Mouse (Mus musculus) heart, postnatal 14 days (tissue): ENCODE measurements around the gene Gm37240. TPM values are rescaled to one million over a fixed set of nuclear protein-coding genes. Genes with fewer than 3 reads are reported as not detected.
"Not testable (repeated sequence)": the region's sequence is repeated elsewhere in the genome, so short reads cannot be mapped to it uniquely, and the experiment has no call there.

ENCODE experiments used
- DNase-seq, 2 experiments: peaks; one replicate each; pipeline ENCODE4 v3.0.0; 2021 to 2022
- intact Hi-C: fragments of 180-260 bp; cut with DNase I; formaldehyde crosslinking; loops from one replicate; pipeline ENCODE4 v1.15.1; 2025
- total RNA-seq, 2 experiments: library from RNA; stranded (reverse); gene quantifications; 2 replicates each; pipeline ENCODE4 v1.2.3; 2021

Gm37240 gene
- total RNA-seq, 2 experiments from 2014 or later = 39.0 to 42.7 TPM

DNA sequence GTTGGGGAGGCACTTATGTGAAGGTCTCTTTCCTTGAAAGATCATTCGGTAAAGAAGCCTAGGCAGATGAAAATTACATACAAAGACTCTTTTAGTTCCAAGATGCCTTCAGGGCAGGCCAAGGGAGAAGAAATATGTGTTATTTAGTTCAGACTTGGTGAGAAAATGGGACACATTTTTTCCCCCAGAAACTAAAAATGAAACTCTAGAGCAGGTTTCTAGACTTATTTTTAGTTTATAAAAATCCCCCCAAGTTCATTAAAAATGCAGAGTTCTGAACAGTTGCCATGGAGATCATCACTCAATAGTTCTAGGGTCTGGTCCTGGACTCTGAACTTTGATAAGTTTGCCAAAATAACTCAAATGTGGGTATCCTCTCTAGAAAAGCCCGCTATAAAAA, 1226.9 kb downstream of the Gm37240 start:
- no peak for DNase-seq
- intact Hi-C loops = no loop called here

DNA sequence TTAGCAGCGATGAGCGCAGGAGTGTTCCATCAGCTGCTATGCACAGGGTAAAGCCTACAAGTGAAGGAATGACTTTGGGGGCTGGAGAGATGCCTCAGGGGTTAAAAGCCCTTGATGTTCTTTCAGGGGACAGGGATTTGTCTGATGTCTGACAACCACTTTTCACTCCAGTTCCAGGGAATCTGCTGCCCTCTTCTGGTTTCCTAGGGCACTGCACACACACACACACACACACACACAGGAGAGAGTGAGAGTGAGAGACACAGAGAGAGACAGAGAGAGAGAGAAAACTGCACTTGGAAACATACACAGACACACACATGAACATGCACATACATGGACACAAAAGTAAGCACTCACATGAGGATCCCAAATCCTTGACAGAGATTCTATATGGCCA, 1228.4 kb downstream of the Gm37240 start:
- no peak for DNase-seq
- intact Hi-C loops = no loop called here

DNA sequence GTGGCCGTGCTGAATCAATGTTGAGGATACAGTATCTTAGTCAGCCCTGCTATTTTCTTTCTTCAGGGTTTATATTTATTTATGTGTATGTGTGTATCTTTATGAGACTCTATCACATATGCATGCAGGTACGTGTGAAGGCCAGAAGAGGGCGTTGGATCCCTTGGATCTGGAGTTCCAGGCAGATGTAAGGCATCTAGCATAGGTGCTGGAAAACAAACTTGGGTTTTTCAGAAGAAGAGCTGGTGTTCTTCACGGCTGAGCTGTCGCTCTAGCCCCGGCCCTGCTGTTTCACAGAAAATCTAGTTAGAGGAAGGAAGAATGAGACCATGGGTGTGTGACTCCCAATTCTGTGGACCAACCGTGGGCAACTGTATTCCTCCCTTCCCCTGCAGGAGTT, 1229.3 kb downstream of the Gm37240 start:
- no peak for DNase-seq
- intact Hi-C loops = no loop called here

DNA sequence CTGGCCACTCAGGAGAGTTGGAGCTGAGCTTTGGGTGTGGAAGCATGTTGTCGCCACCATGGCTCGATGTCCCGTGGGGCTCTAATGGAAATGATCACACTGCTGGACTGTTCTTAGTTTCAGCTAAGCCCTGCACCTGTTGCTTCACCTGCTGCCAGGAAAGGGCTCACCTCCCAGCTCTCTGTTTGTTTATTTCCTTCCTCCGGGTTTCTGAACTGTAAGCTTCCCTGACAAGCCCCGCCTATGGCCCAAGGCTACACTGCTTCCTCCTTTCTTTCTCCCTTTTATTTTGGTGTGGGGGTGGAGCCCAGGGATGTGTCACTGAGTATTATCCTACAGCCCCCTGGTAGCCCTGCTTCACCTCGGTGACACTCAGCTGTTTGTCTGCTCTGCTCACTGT, 1230.1 kb downstream of the Gm37240 start:
- DNase-seq = no peak
- intact Hi-C loops = no loop called here

DNA sequence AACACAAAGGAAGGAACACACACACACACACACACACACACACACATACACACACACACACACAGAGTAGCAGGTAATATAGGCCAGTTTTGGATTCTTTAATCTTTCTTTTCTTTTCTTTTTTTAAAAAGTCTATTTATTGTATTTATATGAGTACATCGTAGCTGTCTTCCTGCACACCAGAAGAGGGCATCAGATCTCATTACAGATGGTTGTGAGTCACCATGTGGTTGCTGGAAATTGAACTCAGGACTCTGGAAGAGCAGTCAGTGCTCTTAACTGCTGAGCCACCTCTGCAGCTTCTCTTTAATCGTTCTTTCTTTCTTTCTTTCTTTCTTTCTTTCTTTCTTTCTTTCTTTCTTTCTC, 1231.5 kb downstream of the Gm37240 start:
- intact Hi-C loops, DNase-seq: not testable (repeated sequence)

DNA sequence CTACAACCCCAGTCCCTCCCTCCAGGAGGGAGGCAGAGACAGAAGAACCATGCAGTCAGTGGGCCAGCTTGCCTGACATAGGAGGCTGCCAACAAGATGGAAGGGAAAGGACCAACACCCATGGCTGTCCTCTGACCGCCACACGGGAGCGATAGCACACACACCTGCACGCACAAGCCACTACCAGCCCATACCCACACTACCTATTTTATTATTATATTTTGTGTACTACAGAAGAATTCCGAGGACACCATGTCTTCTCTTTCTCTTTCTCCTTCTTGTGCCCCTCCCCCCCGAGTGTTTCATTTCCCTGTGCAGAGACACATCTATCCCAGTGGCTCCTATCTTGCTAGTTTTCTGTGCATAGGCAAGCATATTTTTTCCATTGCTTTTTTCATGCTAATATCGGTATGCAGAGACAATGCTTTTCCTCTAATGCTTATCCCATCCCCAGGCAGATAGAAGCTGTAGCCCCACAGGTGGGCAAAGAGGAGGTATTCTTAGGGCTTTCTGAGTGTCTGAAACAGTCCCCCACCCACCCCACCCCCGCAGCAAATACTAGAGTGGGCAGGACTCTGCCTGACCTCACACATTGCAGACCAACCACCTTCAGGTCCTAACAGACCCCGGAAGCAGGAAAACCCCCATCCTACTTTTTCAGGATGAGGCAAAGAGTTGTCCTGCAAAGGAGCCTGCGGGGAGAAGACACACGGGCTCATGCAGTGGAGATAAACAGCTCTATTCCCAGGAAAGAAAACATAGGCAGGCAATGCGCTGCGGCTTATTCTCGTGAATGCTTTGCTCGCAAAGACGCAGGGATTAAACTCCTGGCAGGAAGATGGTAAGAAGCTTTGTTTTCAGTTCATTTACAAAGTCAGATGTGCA, 1232.2 kb downstream of the Gm37240 start:
- no peak for DNase-seq
- intact Hi-C loops = no loop called here

DNA sequence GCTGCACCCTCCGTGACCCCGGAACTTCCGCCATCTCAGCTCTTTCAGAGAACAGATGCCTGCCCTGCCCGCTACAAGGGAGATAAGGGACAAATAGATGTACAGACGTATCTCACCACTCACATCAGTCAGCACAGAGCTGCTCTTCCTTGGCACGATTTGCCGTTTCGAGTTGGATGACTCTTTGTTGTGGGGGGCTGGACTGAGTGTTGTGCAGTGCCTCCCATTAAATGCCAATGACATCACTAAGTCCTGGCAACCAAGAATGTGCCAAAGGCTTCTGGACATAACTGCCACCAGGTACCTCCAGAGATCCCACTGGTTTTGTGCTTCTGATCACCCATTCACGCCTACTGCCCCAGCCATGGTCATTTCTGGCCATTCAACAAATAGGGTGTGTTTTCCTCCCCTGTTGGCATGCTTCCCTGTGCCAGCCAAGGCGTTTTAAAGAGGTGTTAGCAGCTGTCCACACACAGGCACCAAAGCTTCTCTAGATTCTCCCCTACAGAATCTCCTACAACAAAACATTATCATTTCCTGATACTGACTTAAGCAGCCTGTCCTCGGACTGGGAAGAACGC, 1233.0 kb downstream of the Gm37240 start:
- intact Hi-C loops = no loop called here
- DNase-seq = no peak

DNA sequence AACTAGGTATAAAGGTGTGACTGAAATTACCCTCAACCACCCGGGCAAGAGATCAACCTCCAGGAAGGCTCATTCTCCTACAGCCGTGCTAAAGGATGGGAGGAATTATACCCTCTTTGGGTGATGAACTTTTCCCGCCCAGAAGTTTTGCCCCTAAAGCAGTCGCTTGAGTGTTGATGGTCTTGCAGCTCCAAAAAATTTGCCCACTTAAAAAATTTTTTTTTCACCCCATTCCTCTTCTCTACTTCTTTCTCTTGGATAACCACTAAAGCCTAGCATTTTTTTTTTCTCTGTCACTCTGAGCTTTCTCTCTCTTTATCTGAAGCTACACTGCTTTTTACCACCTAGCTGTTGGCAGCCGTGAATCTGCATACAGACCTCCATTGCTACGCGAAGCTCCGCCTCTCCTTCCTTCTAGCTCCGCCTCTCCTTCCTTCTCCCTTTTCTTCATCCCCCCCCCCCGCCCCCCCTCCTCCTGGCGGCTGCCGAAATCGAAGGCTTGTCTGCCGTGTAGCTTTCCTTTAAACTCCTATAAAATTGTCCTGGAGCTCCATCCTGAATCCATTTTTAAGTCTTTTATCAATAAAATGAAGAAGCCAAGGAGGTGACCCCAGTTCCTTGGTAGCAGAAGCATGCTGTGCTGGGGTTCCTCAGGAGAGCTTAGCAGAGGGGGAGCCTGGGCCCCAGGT, 1233.6 kb downstream of the Gm37240 start:
- intact Hi-C loops = no loop called here
- no peak for DNase-seq

DNA sequence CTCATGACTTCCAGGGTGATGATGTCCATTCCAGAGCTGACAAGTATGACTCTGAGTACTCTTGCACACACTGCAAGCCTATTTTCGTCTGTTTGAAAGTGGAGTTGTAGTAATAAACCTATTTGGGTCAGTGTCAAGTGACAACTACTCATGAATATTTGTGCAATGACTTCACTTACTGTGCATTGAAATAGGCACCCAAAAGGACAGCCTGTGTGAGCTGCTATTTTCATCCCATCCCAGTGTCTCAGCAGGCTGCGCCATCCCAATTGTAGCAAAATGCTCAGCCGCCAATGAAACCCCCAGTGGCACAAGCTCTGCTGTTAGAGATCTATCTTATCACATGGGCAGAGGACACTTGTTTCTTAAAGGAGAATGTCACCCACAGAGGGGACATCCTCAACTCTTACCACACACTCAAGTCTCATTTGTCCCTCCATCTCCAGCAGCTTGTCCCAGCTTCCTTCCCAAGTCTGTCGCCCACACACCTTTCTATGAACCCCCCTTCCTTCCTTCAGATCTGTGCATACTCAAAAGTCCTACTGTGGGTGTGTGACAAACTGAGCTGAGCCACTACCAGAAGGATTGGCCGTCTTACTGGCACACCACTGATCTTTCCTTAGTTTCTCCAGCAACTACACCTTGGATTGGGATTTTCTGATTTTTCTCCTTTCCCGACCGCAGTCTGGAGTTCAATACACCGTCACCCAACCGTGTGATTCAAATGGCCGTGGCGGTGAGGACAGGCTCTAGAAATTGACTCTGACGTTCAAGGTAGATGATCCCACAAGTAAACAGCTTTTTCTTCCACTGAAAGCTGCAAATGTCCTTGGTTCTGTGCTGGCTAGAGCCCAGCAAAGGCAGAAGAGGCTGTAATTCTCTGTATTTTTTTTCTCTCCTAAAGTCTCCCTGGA, 1234.4 kb downstream of the Gm37240 start:
- DNase-seq = no peak

DNA sequence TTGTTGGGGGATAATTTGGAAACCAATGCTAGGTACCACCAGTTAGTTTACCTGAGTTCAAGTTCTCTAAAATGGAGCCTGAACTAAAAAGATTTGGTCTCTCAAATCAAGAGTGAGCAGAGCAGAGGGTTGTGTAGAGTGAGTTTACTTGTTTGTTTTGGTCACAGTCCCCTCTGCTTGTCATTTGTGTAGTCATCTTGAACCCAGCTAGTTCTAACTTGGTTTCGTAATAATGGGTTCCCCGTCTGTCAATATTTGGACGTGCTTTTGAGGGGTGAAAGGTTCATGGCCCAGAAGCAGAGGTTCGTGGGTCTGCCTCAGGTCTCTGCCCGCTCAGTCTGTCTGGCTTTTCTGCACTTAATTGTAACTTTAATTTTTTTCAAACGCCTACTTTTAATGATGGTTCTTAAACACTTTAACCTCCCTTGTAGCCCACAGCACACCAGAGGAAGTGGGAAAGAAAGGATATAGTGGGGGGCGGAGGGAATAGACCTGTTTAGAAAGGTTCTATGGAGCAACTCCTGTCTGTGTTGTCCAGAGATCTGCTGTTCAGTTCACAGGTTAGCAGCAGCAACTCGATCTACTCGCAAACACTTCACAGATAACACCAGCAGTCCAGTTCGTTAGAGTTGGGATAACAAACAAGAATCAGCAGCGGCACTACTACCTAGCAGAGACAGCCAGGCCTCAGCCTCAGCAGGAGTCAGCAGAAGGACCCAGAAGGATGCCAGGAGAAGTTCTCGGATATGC, 1237.6 kb downstream of the Gm37240 start:
- intact Hi-C loops = no loop called here
- no peak for DNase-seq

More for the DNA sequence above, 1234.4 kb downstream of the Gm37240 start:
- intact Hi-C loops = no loop called here

DNA sequence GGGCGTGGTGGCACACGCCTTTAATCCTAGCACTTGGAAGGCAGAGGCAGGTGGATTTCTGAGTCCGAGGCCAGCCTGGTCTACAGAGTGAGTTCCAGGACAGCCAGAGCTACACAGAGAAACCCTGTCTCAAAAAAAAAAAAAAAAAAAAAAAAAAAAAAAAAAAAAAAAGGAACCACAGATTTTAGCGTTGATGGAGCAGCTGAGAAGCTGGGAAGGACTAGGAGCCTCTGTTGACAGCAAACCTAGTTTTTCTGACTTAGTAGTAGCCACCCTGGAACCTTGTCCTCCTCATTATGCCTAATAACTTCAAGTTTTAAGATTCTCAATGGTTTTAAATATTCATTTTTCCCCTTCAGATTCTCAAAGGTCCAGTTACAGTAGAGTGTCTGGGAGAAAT, 1239.2 kb downstream of the Gm37240 start:
- intact Hi-C loops, DNase-seq: not testable (repeated sequence)

DNA sequence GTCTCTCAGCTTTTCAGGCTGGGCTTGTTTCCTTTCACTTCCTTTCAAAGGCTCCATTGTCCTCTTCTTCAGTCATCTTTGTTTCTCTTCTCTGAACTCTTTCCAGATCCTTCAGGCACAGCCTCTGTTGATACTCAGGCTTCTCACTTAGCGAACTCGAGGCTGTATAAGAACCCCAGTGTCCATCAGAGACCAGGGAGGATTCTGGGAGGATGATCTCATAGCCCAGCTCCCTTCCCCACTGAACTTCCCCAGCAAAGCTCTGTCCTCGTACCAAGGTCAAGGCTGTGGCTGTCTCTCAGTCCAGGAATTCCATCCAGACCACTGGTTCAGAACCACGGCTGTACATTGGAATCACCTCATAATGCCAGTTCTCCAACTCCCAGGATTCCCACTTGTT, 1239.7 kb downstream of the Gm37240 start:
- intact Hi-C loops = no loop called here
- no peak for DNase-seq

DNA sequence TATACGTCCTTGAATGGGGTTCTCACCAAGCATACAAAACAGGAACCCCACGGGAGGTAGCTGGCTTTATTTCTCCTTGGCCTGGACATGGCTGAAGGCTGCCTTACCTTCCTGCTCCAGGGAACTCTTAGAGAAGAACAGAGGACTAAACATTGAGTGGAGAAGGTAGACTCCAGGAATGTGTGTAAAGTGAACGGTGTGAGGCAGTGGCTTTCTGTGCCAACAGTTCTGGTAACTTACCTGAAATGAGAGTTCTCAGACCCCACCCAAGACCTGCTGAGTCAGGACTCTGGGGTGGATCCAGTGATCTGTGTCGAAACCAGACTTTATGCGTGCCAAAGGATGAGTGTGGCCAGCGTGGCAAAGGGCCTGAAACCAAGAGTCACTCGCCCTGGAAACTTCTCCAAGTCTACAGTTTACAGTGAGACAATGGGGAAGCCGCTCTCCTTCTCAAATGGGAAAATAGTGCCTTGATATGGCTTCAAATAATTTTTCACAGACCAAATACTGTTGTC, 1240.9 kb downstream of the Gm37240 start:
- intact Hi-C loops = no loop called here
- no peak for DNase-seq

DNA sequence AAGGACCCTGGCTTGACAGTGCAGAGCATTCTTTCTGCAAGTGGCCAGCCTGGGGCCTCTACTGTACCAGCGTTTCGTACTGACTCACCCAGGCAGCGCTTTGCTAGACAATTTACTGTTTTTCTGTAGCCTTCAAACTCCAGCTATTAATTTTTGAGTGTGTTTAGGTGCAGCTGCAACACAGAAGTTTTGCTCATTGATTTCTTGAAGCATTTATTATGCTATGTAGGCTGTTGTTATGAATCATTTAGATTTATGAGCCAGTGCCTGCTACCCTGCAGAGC, 1241.4 kb downstream of the Gm37240 start:
- intact Hi-C loops = no loop called here
- DNase-seq = no peak

DNA sequence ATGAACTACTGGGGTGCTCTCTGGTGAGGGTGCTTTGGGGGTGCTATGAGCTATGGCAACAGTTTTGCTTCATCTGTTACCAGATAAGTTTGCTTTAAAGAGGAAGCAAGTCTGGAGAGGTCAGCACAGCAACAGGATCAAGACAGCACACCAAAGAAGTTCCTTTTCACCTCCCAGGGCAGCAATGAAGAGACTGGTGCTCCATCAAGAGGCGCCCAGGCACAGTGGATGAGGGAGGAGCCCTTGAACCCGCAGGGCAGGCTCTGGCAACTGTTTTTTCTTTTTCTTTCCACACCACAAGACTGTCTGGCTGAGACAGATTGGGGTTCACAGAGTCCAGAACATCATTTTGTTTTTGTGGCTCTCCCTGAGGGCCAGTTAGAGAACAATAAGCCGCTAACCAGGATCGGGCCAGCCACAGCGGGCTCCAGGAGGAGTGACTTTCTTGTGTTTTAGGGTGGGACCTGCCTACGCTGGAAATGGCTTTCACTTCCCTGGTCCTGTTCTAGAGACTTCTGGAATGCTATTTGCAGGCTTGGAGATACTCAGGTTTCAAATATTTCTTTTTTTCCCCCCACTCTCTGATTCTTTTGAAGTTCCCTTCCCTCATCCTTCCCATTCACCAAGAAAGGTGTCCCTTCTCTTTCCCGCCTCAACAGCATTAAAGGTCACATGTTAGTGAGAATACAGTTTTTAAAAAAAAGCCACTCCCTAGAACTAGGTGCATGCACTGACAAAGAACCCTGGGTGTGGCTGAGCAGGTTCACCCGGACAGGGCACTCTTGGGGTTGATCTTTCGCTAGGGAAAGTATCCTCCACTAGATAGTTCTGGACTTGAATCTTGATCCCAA, 1241.9 kb downstream of the Gm37240 start:
- intact Hi-C loops = no loop called here
- DNase-seq = no peak

DNA sequence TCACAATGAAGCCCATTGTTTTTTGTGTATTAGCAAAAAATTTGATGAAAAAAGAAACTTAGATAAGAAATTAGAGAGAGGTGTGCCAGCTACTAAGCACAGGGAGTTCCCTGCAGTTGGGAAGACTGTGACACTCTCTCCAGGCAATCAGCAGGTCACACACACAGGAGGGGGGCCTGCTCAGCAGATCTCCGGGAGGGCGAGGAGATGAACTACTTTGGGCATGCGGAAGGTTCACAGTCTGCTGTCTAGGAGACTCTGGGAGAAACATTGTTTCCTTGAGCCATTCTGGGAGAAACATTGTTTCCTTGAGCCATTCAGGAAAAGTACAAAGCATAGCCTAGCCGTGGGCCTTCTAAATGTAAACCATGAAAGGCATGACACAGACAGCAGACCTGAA, 1244.4 kb downstream of the Gm37240 start:
- DNase-seq = no peak

DNA sequence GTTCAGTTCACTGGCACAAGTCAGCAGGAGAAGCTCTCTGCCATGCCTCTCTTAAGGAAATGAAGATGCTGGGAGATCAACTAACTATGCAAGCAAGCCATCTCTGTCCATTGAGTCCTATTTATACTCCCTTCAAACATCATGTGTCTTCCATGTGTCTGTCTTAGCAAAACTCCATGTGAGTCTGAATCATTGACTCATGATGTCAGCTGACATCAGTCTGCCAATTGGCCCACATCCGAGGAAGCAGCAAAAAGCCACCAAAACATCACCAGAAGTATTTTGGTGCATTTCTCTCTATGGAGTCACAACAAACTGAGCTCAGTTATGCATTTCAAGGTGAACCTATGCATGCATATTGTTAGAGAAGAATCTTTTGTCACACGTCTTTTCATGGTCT, 1245.9 kb downstream of the Gm37240 start:
- intact Hi-C loops = no loop called here
- no peak for DNase-seq

More for the DNA sequence above, 1244.4 kb downstream of the Gm37240 start:
- intact Hi-C loops = no loop called here

DNA sequence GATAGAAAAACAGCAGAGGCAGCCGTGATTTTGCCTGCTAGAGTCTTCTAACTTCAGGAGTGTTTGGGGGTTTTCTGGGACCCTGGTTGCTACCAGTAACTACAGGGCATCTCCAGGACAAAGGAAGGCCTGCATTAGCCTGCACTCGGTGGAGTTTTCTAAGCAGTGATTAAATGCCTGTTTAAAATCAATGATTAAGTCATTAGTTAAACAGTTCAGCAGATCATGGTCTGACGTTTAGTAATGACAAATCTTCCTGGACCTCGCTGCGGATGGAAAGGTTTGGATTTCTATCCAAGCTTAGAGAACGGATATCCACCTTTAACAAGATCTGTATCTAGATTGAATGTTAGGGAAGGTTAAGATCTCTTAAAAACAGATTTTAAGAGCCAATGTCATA, 1246.8 kb downstream of the Gm37240 start:
- no peak for DNase-seq
- intact Hi-C loops = no loop called here
